Mouse (Mus musculus) liver, postnatal 0 days (tissue): ENCODE data around the gene Gm3327.
"Not testable (repeated sequence)": the region's sequence is repeated elsewhere in the genome, so short reads cannot be mapped to it uniquely, and the experiment has no call there.

Source experiments
- CTCF ChIP-seq: sonication (generic); IDR thresholded peaks from 2 replicates; pipeline ENCODE4 v1.5.1; 2016; ENCODE audit warnings: antibody characterized with exemption, low read depth
- EP300 ChIP-seq: IDR thresholded peaks from 2 replicates; pipeline ENCODE4 v1.6.1; 2016; ENCODE audit warnings: antibody characterized with exemption, low read depth, mild to moderate bottlenecking

GRCm38 (mm10) chr14:44077785-44078341, 45.8 kb upstream of the Gm3327 start:
- TF ChIP-seq CTCF, EP300: not testable (repeated sequence)
